Mouse (Mus musculus) layer of hippocampus, adult 9-10 months (tissue): Measurements from ENCODE around the gene Ddx18.

Experiments used
- DNase-seq: peaks from one replicate; pipeline ENCODE4 v3.0.0; 2022; ENCODE audit warnings: low spot score

Ddx18 gene

DNA sequence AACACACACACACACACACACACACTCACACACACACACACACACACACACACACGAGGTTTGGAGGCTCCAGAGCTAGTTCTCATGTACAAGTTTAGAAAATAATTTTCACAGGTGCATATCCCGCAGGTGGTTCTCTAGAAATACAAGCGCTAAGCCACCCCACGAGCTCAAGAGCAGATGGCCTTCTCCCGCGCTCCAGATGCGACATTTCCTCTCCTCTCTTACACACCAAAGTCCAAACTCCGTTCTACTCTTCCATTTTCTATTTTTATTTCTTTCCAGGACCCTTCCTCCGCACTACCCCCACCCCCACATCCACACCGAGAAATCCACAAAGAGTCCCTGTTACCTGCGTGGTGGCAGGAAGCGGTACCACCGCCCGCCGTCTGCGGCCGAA lies 40.7 kb downstream of the Ddx18 start:
- no peak for DNase-seq

DNA sequence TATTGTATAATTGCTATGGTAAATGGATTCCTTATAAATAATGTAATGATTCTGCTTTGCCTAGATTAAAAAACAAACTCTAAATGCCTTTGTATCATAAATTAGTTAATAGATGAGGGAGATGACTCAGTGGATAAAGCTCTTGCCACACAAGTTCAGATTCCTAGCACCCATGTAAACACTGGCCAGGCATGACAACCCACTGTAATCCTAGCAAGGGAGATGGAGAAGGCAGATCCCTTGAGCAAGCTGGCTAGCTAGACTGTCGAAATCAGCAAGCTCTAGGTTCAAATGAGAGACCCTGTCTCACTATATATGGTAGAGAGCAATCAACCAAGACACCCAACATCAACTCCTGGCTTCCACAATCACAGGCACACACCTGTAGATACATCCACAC lies 49.2 kb downstream of the Ddx18 start:
- DNase-seq, result no peak

DNA sequence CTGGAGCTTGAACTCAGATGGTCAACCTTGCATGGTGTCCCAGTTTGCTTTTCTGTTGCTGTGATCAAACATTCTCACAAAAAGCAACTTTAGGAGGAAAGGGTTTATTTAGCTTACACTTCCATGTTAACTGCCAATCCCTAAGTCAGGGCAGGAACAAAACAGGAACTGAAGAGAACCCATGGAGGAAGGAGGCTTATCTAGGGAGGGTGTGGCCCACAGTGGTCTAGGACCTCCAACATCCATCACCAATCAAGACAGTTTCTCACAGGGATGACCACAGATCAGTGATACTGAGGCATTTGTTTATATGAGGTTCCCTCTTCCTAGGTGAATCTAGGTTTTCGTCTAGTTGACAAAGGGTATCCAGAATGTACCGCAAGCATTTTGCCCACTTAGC lies 55.8 kb downstream of the Ddx18 start:
- no peak for DNase-seq

DNA sequence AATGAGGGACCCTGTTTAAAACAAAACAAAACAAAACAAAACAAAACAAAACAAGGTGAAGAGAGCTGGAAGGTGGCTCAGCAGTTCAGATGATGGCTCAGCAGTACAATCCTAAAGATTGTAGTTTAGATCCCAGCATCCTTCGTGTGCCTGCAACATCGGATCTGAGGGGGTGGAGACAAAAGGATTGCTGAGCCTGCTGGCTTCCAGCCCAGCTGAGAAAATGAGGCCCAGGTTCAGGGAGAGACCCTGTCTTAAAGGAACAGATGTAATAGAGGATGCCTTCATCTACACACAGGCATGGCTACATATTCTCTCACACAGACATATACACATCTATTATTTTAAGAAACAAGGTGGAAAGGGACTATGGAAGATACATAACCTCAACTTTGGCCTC lies 56.6 kb downstream of the Ddx18 start:
- no peak for DNase-seq

DNA sequence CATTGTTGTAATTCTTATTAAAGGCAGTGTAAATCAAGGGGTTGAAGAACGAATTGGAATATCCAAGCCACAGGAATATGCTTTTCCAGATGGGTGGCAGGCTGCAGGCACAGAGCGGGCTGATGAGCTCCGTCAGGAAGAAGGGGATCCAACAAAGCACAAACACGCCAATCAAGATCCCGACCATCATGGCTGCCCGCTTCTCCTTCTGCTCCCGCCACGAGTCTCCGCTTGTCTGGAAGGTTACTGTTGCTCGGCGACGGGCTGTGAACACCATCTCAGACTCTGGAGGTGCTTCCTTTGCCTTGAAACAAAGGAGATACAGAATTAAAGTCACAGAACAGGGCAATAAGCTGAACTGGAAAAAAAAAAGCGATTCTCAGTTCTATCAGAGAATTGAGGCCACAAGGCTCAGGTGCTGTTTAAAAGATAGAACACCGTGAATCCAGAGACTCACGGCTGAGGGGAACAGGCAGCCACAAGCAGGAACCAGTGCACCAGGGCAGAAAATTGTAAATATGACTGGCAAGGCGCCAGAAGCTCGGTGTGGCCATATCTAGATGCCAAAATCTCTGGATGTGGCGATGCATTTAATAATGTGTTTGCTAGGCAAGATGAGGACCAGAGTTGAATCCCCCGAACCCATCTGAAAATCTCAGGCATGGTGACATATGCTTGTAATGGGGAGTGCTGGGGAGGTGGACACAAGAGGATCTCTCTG lies 57.2 kb downstream of the Ddx18 start:
- DNase-seq, result no peak

DNA sequence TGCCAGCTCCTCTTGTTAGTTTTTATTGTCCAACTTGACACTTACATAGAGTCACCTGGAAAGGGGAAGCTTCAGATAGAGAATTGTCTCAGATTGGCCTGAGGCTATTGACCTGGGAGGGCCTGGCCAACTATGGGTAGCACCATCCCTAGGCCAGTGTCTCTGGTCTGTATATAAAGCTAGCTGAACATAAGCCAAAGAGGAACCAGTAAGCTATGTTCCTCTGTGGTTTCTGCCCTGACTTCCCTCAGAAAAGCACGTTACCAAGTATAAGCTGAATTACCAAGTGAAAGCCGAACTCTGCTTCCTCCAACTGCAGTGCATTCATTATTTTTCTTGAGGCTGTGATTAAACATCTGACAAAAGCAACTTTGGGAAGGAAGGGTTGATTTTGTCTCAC lies 59.1 kb downstream of the Ddx18 start:
- DNase-seq, result no peak
